Mouse (Mus musculus) liver, embryonic 11.5 days (tissue): Measurements from ENCODE around the gene Dek. TPM values are rescaled to one million over a fixed set of nuclear protein-coding genes. Genes with fewer than 3 reads are reported as not detected.

Source experiments
- ATAC-seq: fragments of 200-750 bp; cut with Nextera tagmentation; replicated peaks from 2 replicates; pipeline ENCODE4 v1.8.0; 2017; ENCODE audit warnings: moderate number of reproducible peaks, mild to moderate bottlenecking, moderate TSS enrichment, moderate library complexity; ENCODE audit not compliant: low FRiP score
- DNase-seq: peaks from one replicate; pipeline ENCODE4 v3.0.0-alpha.2; 2017; ENCODE audit warnings: low spot score
- H3K27ac ChIP-seq: fragments of 300-500 bp; sonication (generic); 2 replicates; pipeline ENCODE4 v1.5.1; 2014; ENCODE audit warnings: mild to moderate bottlenecking, low read depth, low read length, control low read depth
- H3K27me3 ChIP-seq: fragments of 300-500 bp; sonication (generic); replicated peaks from 2 replicates; pipeline ENCODE4 v1.6.1; 2014; ENCODE audit warnings: low read length, mixed read lengths; ENCODE audit not compliant: control insufficient read depth, insufficient read depth
- H3K36me3 ChIP-seq: fragments of 300-500 bp; sonication (generic); 2 replicates; pipeline ENCODE4 v1.6.1; 2014; ENCODE audit warnings: mild to moderate bottlenecking, low read length, moderate library complexity, mixed read lengths; ENCODE audit not compliant: control insufficient read depth, insufficient read depth
- H3K4me1 ChIP-seq: fragments of 300-500 bp; sonication (generic); replicated peaks from 2 replicates; pipeline ENCODE4 v1.6.1; 2014; ENCODE audit warnings: low read length, mixed read lengths; ENCODE audit not compliant: control insufficient read depth, insufficient read depth
- H3K4me2 ChIP-seq: fragments of 300-500 bp; sonication (generic); 2 replicates; pipeline ENCODE4 v1.6.1; 2014; ENCODE audit warnings: mild to moderate bottlenecking, control low read depth, moderate library complexity
- H3K4me3 ChIP-seq: fragments of 300-500 bp; sonication (generic); 2 replicates; pipeline ENCODE4 v1.5.1; 2014; ENCODE audit warnings: low read depth, low read length, control low read depth
- H3K9ac ChIP-seq: fragments of 300-500 bp; sonication (generic); 2 replicates; pipeline ENCODE4 v1.6.1; 2014; ENCODE audit warnings: low read depth, low read length, control low read depth
- H3K9me3 ChIP-seq: fragments of 300-500 bp; sonication (generic); 2 replicates; pipeline ENCODE4 v1.6.1; 2016; ENCODE audit warnings: low read length, inconsistent platforms, mixed read lengths; ENCODE audit not compliant: control insufficient read depth
- WGBS: fragments of 180-500 bp; shearing (Covaris S2); extraction: QIAGEN DNeasy Blood & Tissue Kit; methylation state at CpG from one replicate; pipeline ENCODE4 v1.1.7; 2014; 5-methylcytosine and 5-hydroxymethylcytosine counted together
- polyA plus RNA-seq: library from polyadenylated mRNA; unstranded; fragments of >200 nt; fragmentation: Nextera tagmentation; extraction: Ambion mirVana; gene quantifications from 2 replicates; pipeline ENCODE4 v1.2.1, GENCODE M21; 2014

Dek gene
- polyA plus RNA-seq, 1 experiment from 2014 or later = 391 TPM

DNA sequence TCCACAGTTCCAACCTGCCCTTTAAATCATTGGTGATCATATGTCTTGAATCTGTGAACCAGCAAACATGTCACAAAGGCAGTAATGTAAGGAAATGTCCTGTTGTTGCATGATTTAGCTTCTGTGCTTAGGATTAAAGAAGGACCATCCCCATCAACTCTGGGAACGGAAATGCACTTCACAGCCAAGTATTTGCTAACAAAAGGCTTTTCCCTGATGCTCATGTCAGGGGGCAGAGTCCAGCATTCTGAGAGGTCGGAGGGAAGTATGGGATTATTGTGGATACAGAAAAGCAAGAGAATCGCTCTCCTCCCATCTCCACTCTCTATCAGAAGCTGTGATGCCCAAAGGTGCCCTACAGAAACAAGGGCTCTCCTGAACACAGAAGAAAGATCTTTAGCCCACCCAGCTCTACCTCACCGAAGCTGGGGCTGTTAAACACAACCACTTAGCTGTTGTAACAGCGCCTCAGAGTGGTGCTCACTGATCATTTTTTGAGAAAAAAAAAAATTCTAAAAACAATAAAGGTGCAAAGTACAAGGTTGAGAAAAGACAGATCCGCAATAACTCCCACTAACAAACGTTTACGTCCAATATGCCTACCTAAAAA lies 63.9 kb downstream of the Dek start:
- Histone ChIP-seq H3K27ac (no peak overlapping the region), H3K4me3 (peak overlapping the region; percentile 58), H3K9me3 (no peaks in the 10 kb centered on the region), H3K4me2 (peak overlapping the region; percentile 85), H3K4me1 (peaks cover 7% of the 10 kb centered on the region), H3K9ac (peak overlapping the region; percentile 63), H3K36me3 (no peaks in the 10 kb centered on the region), H3K27me3 (no peaks in the 10 kb centered on the region)
- no peak for ATAC-seq
- DNase-seq = no peak
- 48% methylated on average over 8 of the region's 8 CpGs for WGBS

DNA sequence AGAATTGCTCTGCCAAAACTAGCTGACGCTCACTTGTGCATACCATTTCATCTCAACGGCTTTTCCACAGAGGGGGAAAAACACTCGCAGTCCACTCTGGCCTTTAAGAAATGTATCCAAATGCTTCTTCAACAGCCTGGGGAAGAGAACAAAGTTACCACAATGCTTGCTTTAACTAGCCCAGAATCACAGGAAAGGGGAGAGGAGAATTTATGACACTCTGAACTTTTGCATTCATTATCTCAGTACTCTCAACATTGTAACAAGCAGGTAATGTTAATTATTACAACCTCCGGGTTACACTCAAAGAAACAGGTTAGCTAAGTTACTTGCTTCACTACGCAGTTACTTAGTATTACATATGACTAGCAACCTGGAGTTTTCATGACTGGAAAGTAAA lies 65.9 kb downstream of the Dek start:
- DNase-seq (no peak), ATAC-seq (no peak)
- Histone ChIP-seq H3K9ac (no peak overlapping the region), H3K9me3 (no peaks in the 10 kb centered on the region), H3K36me3 (no peaks in the 10 kb centered on the region), H3K27ac (no peak overlapping the region), H3K4me1 (peaks cover 7% of the 10 kb centered on the region), H3K4me2 (no peak overlapping the region), H3K4me3 (no peak overlapping the region), H3K27me3 (no peaks in the 10 kb centered on the region)
- 93% methylated on average over 5 of the region's 5 CpGs for WGBS

DNA sequence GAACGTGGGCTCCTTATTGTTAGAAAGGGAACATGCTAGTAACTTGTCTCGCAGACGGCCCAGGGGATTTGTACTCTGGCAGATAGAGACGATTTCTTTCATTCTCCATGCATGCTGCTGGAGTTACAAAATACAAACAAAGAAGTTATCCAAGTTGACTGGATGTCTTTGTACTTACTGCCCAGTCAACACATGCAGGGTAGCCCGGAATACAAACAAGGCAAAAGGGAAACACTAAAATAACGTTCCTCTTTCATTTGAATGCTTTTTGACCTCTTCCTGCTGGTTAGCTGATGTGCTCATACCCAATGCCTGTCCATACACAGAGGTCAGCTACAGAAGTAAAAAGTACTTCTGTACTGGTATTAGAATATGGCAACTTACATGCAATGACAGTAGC lies 68.1 kb downstream of the Dek start:
- Histone ChIP-seq H3K4me2 (no peak overlapping the region), H3K36me3 (no peaks in the 10 kb centered on the region), H3K9ac (no peak overlapping the region), H3K27ac (no peak overlapping the region), H3K27me3 (no peaks in the 10 kb centered on the region), H3K4me3 (no peak overlapping the region), H3K4me1 (no peaks in the 10 kb centered on the region; the same call in 1 of the 2 replicates), H3K9me3 (no peaks in the 10 kb centered on the region)
- WGBS = 79% methylated on average over 6 of the region's 6 CpGs
- DNase-seq = no peak
- no peak for ATAC-seq

Other genes with a start within 250 kb of the Dek start
- 9.3 and 13.8 TPM in 2 replicates for gene Kif13a, start 176.3 kb downstream of the Dek start, polyA plus RNA-seq
- 1.6 and 2.0 TPM in 2 replicates for gene Nhlrc1, start 91.4 kb downstream of the Dek start, polyA plus RNA-seq
- gene Kdm1b, start 62.7 kb downstream of the Dek start, polyA plus RNA-seq = 8.7 and 9.2 TPM in 2 replicates
- 14.2 and 15.9 TPM in 2 replicates for gene Tpmt, start 61.5 kb downstream of the Dek start, polyA plus RNA-seq
- gene Rnf144b, start 16.5 kb upstream of the Dek start, polyA plus RNA-seq = 0.55 and 0.90 TPM in 2 replicates